Mouse (Mus musculus) embryonic fibroblast, embryonic 13.5 days (primary cell): ENCODE results near the gene Lpgat1.

Experiments
- CTCF ChIP-seq: IDR thresholded peaks from 2 replicates; pipeline ENCODE4 v1.5.1; 2011; ENCODE audit warnings: mild to moderate bottlenecking, control low read depth, low read length, moderate library complexity, borderline replicate concordance; ENCODE audit not compliant: insufficient read depth
- POLR2A ChIP-seq: IDR thresholded peaks from 2 replicates; pipeline ENCODE4 v1.6.1; 2011; ENCODE audit warnings: low read depth, mild to moderate bottlenecking, control low read depth, low read length, moderate library complexity

DNA sequence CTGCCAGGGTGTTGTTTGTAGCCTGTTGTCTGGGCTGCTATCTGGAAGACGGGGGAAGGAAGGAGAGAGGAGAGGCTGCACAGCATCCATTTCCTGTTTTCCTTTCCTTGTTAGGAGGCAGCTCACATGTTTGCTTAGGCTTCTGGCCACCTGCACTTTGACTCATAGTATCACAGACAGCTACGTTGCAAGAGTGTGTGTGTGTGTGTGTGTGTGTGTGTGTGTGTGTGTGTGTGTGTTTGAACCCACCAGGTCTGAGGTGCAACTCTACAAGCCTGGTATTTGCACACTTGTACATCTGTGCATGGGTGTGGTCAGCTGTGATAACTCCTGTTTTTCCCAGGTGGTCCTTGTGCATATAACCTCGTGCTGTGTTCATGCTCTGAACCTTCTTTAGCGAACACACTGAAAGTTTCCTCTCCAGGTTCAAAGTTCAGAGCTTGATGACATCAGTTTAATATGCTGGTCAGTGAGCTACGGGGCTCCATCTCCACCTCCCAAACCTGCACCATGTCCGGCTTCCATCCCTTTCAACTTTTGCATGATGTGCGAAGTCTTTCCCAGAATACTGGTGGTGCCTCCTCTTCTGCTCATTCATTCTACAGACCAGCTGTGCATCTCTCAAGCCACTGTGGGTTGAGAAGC is 76.4 kb downstream of the Lpgat1 start:
- TF ChIP-seq POLR2A: no peak
- TF ChIP-seq CTCF: no peak
